Mouse (Mus musculus): ENCODE measurements around the gene Zfp677. TPM values are rescaled to one million over a fixed set of nuclear protein-coding genes. Genes with fewer than 3 reads are reported as not detected.

The Zfp677 gene
- 0.13 and 0.47 TPM in 2 replicates for polyA plus RNA-seq (2012; rRNA removed; ENCODE audit: low replicate concordance)

DNA sequence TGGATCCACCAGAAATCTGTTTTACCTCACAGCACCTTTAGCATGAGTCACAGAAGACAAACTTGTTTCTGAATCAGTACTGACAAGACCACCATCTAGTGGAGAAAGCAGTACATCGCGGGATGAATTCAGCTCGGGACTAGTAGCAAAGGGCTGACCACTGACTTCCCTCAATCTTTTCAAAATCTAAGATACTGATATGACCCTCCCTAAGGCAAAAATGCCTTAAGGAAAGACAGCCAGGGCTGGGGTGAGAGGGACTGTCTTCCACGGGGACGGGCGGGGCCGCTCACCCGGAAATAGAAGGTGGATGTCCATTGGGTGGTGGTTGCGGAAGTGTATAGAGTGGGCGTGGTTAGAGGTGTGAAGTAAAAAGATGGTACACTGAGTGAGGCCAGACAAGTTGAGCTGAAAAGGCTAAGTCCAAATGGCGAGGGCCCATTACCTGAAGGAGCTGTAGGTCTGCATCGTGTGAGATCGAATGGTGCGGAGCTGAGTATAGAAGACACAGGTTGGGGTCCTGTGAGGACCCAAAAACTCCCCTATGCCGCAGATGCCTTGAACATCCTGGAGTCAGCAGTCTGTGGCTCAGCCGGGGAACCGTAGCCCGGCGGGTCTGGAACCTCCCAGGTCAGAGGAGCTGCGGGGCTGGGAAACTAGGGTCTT lies at the start of gene Zfp677:
Zfp677 (plus strand) TSS at position 358 of the 666 bp plus-strand sequence.

DNA sequence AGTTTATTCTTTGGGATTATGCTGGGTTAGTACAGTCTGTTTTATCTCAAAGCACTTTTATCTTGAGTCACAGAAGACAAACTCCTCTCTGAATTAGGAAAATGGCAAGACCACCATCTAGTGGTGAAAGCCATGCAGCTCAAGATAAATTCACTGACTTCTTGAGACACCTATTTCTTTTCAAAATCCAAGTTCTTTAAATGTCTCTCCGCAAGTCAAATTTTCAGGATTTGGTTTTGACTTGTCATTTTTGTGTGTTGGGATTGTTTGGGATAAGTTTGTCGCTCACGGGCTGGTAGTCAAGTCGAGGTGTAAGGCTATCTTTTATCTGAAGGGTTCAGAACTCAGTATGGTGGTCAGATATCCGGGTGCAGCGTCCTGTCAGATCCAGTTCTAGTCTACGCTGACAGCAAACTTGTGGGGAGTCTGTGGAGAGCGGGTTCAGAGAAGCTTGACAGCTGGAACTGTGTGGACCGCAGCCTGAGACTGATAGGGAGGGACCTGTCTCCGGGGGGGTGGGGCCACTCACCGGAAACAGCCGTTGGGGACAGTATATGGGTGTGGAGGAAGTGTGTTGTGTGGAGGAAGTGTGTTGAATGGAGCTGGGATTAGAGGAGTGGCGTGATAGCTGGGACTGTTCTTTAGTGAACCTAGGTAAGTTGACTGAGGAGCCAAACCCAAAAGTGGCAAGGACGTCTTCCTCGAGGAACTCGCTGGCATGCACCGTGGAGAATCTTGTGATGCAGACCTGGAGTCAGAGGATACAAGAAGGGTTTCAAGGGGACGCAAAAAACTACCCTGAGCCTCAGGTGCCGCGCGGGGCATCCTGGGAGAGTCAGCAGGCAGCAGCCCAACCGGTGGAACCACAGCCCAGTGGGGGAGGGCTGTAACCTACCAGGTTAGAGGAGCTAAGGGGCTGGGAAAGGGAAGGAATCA lies 39.4 kb downstream of the Zfp677 start, which contains the start of gene Zfp54:
Zfp54 (plus strand) TSS at position 564 of the 936 bp plus-strand sequence.

Other genes with a start within 250 kb of the Zfp677 start
- not detected in 2 replicates for gene Vmn1r234, start 157.7 kb upstream of the Zfp677 start, polyA plus RNA-seq (2012; rRNA removed; ENCODE audit: low replicate concordance)
- not detected in 2 replicates for gene Vmn1r235, start 127.3 kb upstream of the Zfp677 start, polyA plus RNA-seq (2012; rRNA removed; ENCODE audit: low replicate concordance)
- gene Vmn1r236, start 100.8 kb upstream of the Zfp677 start, polyA plus RNA-seq (2012; rRNA removed; ENCODE audit: low replicate concordance), result not detected in 2 replicates
- not detected in 2 replicates for gene Vmn1r237, start 71.9 kb upstream of the Zfp677 start, polyA plus RNA-seq (2012; rRNA removed; ENCODE audit: low replicate concordance)
- gene Zfp54, start 39.5 kb downstream of the Zfp677 start, polyA plus RNA-seq (2012; rRNA removed; ENCODE audit: low replicate concordance), result 0.26 and 1.1 TPM in 2 replicates
- 0.42 and 0.99 TPM in 2 replicates for gene Zfp51, start 66.6 kb downstream of the Zfp677 start, polyA plus RNA-seq (2012; rRNA removed; ENCODE audit: low replicate concordance)
- gene Zfp53, start 105.2 kb downstream of the Zfp677 start, polyA plus RNA-seq (2012; rRNA removed; ENCODE audit: low replicate concordance), result 1.5 and 2.2 TPM in 2 replicates
- 0.14 and 0.76 TPM in 2 replicates for gene Zfp52, start 151.8 kb downstream of the Zfp677 start, polyA plus RNA-seq (2012; rRNA removed; ENCODE audit: low replicate concordance)
- gene Zfp948, start 183.3 kb downstream of the Zfp677 start, polyA plus RNA-seq (2012; rRNA removed; ENCODE audit: low replicate concordance), result 0.68 and 2.1 TPM in 2 replicates